Mouse (Mus musculus): ENCODE measurements at regions not wholly inside any gene's neighbourhood (a gene's known extent, or its start where the extent isn't known, plus 50 kb on each side); places are given as distances from the start of the nearest gene placed in this dataset.

GRCm38 (mm10) chr12:39952854-39953253 lies 85.0 kb downstream of the Arl4a start:
- no peak for DNase-seq (ENCODE audit: extremely low spot score in 1 of 2, low spot score in 1 of 2)

- DNase-seq (ENCODE audit: extremely low spot score in 1 of 2, low spot score in 1 of 2): no peak
Observed at GRCm38 (mm10) chr12:39951911-39952310, 85.9 kb downstream of the Arl4a start.

- DNase-seq (ENCODE audit: extremely low spot score in 1 of 2, low spot score in 1 of 2): no peak
Observed at GRCm38 (mm10) chr12:39950270-39950801, 87.5 kb downstream of the Arl4a start.

- DNase-seq (ENCODE audit: extremely low spot score in 1 of 2, low spot score in 1 of 2): no peak
Observed at GRCm38 (mm10) chr12:39942910-39943309, 94.9 kb downstream of the Arl4a start.

GRCm38 (mm10) chr12:39941162-39941561 lies 96.7 kb downstream of the Arl4a start:
- no peak for DNase-seq (ENCODE audit: extremely low spot score in 1 of 2, low spot score in 1 of 2)

GRCm38 (mm10) chr12:39939017-39939416 lies 98.8 kb downstream of the Arl4a start:
- no peak for DNase-seq (ENCODE audit: extremely low spot score in 1 of 2, low spot score in 1 of 2)

DNA sequence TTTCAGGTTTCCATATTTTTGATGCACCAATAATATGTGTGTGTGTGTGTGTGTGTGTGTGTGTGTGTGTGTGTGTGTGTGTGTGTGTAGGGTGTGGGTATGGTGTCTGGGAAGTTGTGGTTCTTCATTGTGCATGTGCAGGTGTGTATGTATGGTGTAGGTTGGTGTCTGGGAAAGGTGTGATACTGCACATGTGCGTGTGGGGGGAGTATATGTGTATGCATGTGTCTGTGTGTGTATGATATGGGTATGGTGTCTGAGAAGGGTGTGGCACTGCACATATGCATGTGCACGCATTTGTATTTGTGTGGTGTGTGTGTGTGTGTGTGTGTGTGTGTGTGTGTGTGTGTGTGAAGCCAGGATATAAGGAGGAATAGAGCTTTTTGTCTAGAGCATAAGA lies 99.6 kb downstream of the Arl4a start:
- no peak for DNase-seq (ENCODE audit: extremely low spot score in 1 of 2, low spot score in 1 of 2)

DNA sequence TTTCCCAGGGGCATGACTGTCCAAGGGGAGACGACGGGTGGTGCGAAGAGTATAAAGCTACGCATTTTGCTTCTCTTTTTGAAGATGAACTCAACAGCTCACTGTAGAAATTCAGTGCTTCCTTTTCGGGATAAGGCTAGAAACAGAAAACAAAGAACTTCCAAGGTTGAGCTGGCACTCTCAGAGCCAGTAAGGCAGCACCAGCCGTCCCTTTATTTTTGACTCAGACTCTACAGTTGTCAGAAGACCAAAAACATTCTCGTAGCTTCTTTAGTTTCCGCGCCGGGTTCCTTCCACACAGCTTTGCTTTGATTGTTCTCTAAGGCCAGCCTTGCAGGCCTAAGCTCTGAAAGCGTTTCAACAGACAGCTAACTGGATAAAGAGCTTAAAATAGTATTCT lies 101.5 kb downstream of the Arl4a start:
- no peak for DNase-seq (ENCODE audit: extremely low spot score in 1 of 2, low spot score in 1 of 2)

- DNase-seq (ENCODE audit: extremely low spot score in 1 of 2, low spot score in 1 of 2): no peak
Observed at GRCm38 (mm10) chr12:39935775-39936174, 102.0 kb downstream of the Arl4a start.

DNA sequence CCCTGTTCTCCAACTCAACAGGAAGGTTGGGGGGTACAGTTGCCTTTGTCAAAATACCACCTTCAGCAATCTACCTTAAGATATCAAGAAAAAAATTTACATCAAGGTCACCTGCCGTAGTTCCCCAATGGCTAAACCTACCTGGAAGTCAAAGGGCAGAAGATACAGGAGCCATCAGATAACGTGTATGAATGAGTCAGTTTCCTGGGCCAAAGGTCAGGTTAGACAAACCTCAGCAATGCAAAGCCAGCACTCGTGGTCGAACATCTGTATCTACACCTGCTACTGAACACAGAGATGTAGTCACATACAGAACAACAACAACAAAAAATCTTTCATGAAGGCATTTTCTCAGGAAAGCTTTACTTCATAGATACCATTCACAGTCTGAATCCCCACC lies 102.9 kb downstream of the Arl4a start:
- DNase-seq (ENCODE audit: extremely low spot score in 1 of 2, low spot score in 1 of 2): no peak

DNA sequence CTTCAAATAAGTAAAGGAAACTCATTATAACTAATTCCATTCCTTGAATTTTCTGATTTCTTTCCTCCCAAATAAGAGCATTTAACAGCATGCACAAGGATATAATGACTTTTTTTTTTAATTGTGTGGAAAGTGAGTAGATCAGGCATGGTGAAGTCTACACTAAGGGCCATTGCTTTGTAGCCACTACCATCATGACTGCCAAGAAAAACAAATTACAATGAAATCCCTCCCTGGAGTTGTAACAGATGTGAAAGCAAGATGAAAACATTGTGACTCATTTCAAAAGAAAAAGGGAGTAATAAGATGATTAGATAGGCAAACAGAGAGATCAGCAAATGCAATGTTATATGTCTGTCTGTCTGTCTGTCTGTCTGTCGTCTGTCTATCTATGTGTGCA lies 106.6 kb downstream of the Arl4a start:
- no peak for DNase-seq (ENCODE audit: extremely low spot score in 1 of 2, low spot score in 1 of 2)

GRCm38 (mm10) chr12:39927902-39928301 lies 109.9 kb downstream of the Arl4a start:
- no peak for DNase-seq (ENCODE audit: extremely low spot score in 1 of 2, low spot score in 1 of 2)

DNA sequence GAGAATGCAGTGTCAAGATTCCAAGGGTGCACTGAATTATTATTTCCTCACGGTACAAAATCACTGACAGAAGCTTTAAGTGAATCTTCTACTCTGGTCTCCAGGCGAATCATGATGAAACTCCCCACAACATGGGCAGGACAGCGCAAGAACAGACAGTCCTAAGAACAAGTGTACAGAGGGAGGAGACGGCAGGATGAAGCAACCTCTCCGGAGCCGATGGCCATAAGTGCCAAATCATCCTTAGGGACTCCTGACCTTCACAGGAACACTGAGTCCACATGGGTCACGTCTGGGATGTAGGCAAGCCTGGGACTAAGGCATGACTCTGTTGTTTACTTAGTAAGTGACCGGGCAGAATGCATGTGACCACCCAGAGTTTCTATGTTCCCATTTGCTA lies 110.8 kb downstream of the Arl4a start:
- no peak for DNase-seq (ENCODE audit: extremely low spot score in 1 of 2, low spot score in 1 of 2)

- DNase-seq (ENCODE audit: extremely low spot score in 1 of 2, low spot score in 1 of 2): no peak
Observed at GRCm38 (mm10) chr12:39921481-39921880, 116.3 kb downstream of the Arl4a start.

DNA sequence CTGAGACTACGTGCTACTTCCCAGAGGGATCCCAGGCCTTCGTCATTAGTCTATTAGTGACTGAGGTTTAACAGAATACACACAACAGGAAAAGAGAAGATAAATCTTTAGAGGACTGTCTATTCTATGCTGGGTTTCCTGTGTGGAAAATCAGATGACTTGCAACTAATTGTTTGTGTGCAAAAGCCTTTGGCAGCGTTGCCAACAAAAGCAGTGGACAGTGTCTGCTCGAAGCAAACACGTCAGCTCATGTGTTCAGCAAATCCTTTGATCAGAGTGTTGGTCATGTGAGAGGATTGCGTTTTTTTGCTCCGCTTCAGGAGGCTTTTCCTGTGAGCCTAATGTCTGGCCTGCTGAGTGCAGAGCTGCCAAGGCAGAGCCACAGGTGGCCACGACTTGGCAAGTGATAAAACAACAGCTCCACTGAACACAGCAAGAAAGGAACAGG lies 117.3 kb downstream of the Arl4a start:
- DNase-seq (ENCODE audit: extremely low spot score in 1 of 2, low spot score in 1 of 2): peak in 1 of 2 experiments; percentile 4

DNA sequence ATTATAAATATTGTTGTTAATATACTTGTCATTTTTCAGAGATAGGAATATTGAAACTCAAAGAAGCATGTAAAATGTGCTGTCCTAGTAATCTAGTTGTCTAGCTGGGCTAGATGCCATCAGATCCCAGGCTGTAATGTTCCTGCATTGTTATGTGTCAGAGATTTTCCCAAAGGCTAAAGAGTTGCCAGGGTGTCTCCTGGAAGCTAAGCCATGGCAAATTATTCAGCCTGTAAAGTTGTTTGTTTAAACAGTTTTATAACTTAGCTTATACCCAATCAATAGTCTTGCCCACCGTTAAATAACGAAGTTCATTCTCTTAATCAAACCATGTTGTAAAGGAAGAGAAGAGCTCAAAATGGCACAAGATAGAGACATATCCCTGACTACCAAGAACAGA lies 117.9 kb downstream of the Arl4a start:
- DNase-seq (ENCODE audit: extremely low spot score in 1 of 2, low spot score in 1 of 2): no peak

GRCm38 (mm10) chr12:39888493-39888892 lies 149.3 kb downstream of the Arl4a start:
- no peak for DNase-seq (ENCODE audit: extremely low spot score in 1 of 2, low spot score in 1 of 2)

DNA sequence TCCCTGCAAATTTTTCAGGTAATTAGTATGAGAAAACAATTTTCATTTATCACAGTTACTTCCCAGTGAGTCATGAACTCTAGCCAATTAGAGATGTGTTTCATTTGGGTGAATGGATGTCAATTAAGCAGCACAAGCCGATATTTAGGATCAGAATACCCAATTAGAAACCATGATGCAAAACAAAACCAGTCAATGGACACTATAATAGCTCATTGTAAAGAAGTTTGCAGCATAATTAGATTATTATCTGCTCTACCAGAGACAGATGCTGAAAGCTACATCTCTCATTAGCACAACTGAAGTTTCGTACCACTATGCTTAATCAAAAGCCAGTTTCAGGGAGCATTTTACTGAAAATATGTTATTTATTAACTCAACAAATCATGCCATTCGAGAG lies 152.5 kb downstream of the Arl4a start:
- no peak for DNase-seq (ENCODE audit: extremely low spot score in 1 of 2, low spot score in 1 of 2)

- no peak for DNase-seq (ENCODE audit: extremely low spot score in 1 of 2, low spot score in 1 of 2)
Observed at GRCm38 (mm10) chr12:39880309-39880708, 157.5 kb downstream of the Arl4a start.

DNA sequence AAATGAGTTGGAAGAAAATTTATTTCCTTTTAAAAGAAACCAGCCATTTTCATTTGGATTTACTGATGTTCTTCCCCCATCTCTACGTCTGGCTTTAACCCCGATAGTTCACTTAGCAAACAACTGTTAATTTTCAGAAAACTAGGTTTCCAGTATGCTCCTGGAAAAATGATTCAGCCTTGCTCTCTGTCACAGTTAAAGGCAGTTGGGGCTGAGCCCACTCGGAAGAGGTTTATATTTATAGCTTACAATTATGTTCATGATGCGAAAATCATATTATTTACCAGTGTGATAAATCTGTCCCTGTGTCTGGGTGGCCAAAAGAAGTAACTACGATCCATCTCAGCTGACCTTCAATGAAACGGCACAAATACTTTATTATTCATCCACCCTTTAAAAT lies 163.9 kb downstream of the Arl4a start:
- no peak for DNase-seq (ENCODE audit: extremely low spot score in 1 of 2, low spot score in 1 of 2)

- DNase-seq (ENCODE audit: extremely low spot score in 1 of 2, low spot score in 1 of 2): no peak
Observed at GRCm38 (mm10) chr12:39861797-39862196, 176.0 kb downstream of the Arl4a start.

DNA sequence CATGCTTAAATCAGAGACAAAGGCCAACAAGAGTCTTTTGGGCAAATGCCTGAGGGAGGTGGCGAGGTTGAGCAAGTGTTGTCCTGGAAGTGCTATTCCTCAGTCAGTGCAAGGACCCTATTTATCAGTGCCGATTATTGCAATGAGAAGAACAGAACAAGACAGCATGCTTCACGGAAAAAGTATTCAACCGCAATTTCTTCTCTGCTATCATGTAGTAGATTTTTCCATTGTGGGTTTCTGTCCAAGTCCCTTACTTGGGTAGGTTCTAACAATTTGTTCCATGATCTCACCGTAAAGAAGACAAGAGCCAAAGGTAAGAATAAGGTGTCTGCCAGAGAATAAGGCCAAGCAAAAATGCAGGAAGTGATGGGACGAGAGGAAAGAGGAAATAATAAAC lies 186.2 kb downstream of the Arl4a start:
- DNase-seq (ENCODE audit: extremely low spot score in 1 of 2, low spot score in 1 of 2): no peak
